Mouse (Mus musculus): Measurements from ENCODE around the gene Nr2f6. TPM values are rescaled to one million over a fixed set of nuclear protein-coding genes. Genes with fewer than 3 reads are reported as not detected.
"Not testable (repeated sequence)": the region's sequence is repeated elsewhere in the genome, so short reads cannot be mapped to it uniquely, and the experiment has no call there.

Nr2f6 gene
- polyA plus RNA-seq, 1 experiment from 2014 or later: 28.6 TPM

GRCm38 (mm10) chr8:71351117-71351516 lies 30.6 kb downstream of the Nr2f6 start:
- H3K9me3 ChIP-seq (replicated peaks): no peaks in the 10 kb centered on the region
- no peaks in the 10 kb centered on the region for H3K27me3 ChIP-seq (replicated peaks)
- no peak overlapping the region for H3K4me3 ChIP-seq (replicated peaks)
- H3K4me1 ChIP-seq: no peaks in the 10 kb centered on the region
- WGBS: 73% methylated on average over 3 of the region's 3 CpGs
- peaks cover 95% of the 10 kb centered on the region for H3K36me3 ChIP-seq
- no peak for ATAC-seq (ENCODE audit: low FRiP score)
- H3K9ac ChIP-seq (replicated peaks): no peak overlapping the region
- no peak overlapping the region for H3K4me2 ChIP-seq
- no peak overlapping the region for H3K27ac ChIP-seq (replicated peaks)

GRCm38 (mm10) chr8:71346581-71346980 lies 35.2 kb downstream of the Nr2f6 start:
- Histone ChIP-seq H3K4me1 (no peaks in the 10 kb centered on the region), H3K27ac (replicated peaks) (no peak overlapping the region), H3K4me3 (replicated peaks) (no peak overlapping the region), H3K4me2 (no peak overlapping the region), H3K9ac (replicated peaks) (no peak overlapping the region), H3K9me3 (replicated peaks) (no peaks in the 10 kb centered on the region), H3K36me3 (peaks cover 90% of the 10 kb centered on the region), H3K27me3 (replicated peaks) (no peaks in the 10 kb centered on the region)
- ATAC-seq (ENCODE audit: low FRiP score): no peak
- 75% methylated on average over 1 of the region's 1 CpGs for WGBS

- H3K4me1 ChIP-seq: no peaks in the 10 kb centered on the region
- no peak for ATAC-seq (ENCODE audit: low FRiP score)
- H3K4me2 ChIP-seq: no peak overlapping the region
- H3K27ac ChIP-seq (replicated peaks): no peak overlapping the region
- H3K9me3 ChIP-seq (replicated peaks): no peaks in the 10 kb centered on the region
- H3K27me3 ChIP-seq (replicated peaks): no peaks in the 10 kb centered on the region
- H3K36me3 ChIP-seq: peaks cover 69% of the 10 kb centered on the region
- H3K4me3 ChIP-seq (replicated peaks): no peak overlapping the region
- 84% methylated on average over 5 of the region's 5 CpGs for WGBS
- H3K9ac ChIP-seq (replicated peaks): no peak overlapping the region
Observed at GRCm38 (mm10) chr8:71340625-71341024, 41.1 kb downstream of the Nr2f6 start.

- not testable (repeated sequence) for ATAC-seq (ENCODE audit: low FRiP score); H3K9me3 ChIP-seq (replicated peaks); H3K27ac ChIP-seq (replicated peaks); H3K27me3 ChIP-seq (replicated peaks); H3K4me2 ChIP-seq; H3K4me1 ChIP-seq; H3K4me3 ChIP-seq (replicated peaks); H3K9ac ChIP-seq (replicated peaks)
- WGBS: 97% methylated on average over 6 of the region's 6 CpGs
- peaks cover 61% of the 10 kb centered on the region for H3K36me3 ChIP-seq
Observed at GRCm38 (mm10) chr8:71337834-71338233, 43.9 kb downstream of the Nr2f6 start.

- Histone ChIP-seq H3K27ac (replicated peaks) (no peak overlapping the region), H3K4me3 (replicated peaks) (no peak overlapping the region), H3K9me3 (replicated peaks) (no peaks in the 10 kb centered on the region), H3K27me3 (replicated peaks) (no peaks in the 10 kb centered on the region), H3K4me1 (no peaks in the 10 kb centered on the region), H3K4me2 (no peak overlapping the region), H3K36me3 (peaks cover 73% of the 10 kb centered on the region), H3K9ac (replicated peaks) (no peak overlapping the region)
- ATAC-seq (ENCODE audit: low FRiP score): no peak
- WGBS: 93% methylated on average over 1 of the region's 1 CpGs
Observed at GRCm38 (mm10) chr8:71324848-71325247, 56.9 kb downstream of the Nr2f6 start.

Other genes starting within 250 kb of the Nr2f6 start
- gene Myo9b, start 109.2 kb downstream of the Nr2f6 start, polyA plus RNA-seq (2015; fragmentation: Nextera tagmentation; extraction: Ambion mirVana): 14.9 and 16.0 TPM in 2 replicates
- 68.5 and 72.0 TPM in 2 replicates for gene Haus8, start 109.0 kb downstream of the Nr2f6 start, polyA plus RNA-seq (2015; fragmentation: Nextera tagmentation; extraction: Ambion mirVana)
- 121 and 122 TPM in 2 replicates for gene Use1, start 15.1 kb downstream of the Nr2f6 start, polyA plus RNA-seq (2015; fragmentation: Nextera tagmentation; extraction: Ambion mirVana)
- 5.6 and 9.2 TPM in 2 replicates for gene Ocel1, start 10.7 kb downstream of the Nr2f6 start, polyA plus RNA-seq (2015; fragmentation: Nextera tagmentation; extraction: Ambion mirVana)
- gene Ushbp1, start 13.8 kb upstream of the Nr2f6 start, polyA plus RNA-seq (2015; fragmentation: Nextera tagmentation; extraction: Ambion mirVana): 7.0 and 9.8 TPM in 2 replicates
- gene Babam1, start 14.9 kb upstream of the Nr2f6 start, polyA plus RNA-seq (2015; fragmentation: Nextera tagmentation; extraction: Ambion mirVana): 96.0 and 96.1 TPM in 2 replicates
- gene Ankle1, start 24.1 kb upstream of the Nr2f6 start, polyA plus RNA-seq (2015; fragmentation: Nextera tagmentation; extraction: Ambion mirVana): 7.0 and 16.4 TPM in 2 replicates
- 160 and 192 TPM in 2 replicates for gene Abhd8, start 81.7 kb upstream of the Nr2f6 start, polyA plus RNA-seq (2015; fragmentation: Nextera tagmentation; extraction: Ambion mirVana)
- 181 and 182 TPM in 2 replicates for gene Mrpl34, start 83.0 kb upstream of the Nr2f6 start, polyA plus RNA-seq (2015; fragmentation: Nextera tagmentation; extraction: Ambion mirVana)
- gene Dda1, start 87.2 kb upstream of the Nr2f6 start, polyA plus RNA-seq (2015; fragmentation: Nextera tagmentation; extraction: Ambion mirVana): 223 and 252 TPM in 2 replicates
- gene Ano8, start 104.0 kb upstream of the Nr2f6 start, polyA plus RNA-seq (2015; fragmentation: Nextera tagmentation; extraction: Ambion mirVana): 5.7 and 6.8 TPM in 2 replicates
- gene Gtpbp3, start 106.1 kb upstream of the Nr2f6 start, polyA plus RNA-seq (2015; fragmentation: Nextera tagmentation; extraction: Ambion mirVana): 15.4 and 17.1 TPM in 2 replicates
- gene Plvap, start 129.8 kb upstream of the Nr2f6 start, polyA plus RNA-seq (2015; fragmentation: Nextera tagmentation; extraction: Ambion mirVana): 9.5 and 21.1 TPM in 2 replicates
- 0.13 TPM in 2 replicates for gene Ccdc194, start 143.8 kb upstream of the Nr2f6 start, polyA plus RNA-seq (2015; fragmentation: Nextera tagmentation; extraction: Ambion mirVana)
- gene Bst2, start 155.5 kb upstream of the Nr2f6 start, polyA plus RNA-seq (2015; fragmentation: Nextera tagmentation; extraction: Ambion mirVana): 16.1 and 35.7 TPM in 2 replicates
- gene Mvb12a, start 161.0 kb upstream of the Nr2f6 start, polyA plus RNA-seq (2015; fragmentation: Nextera tagmentation; extraction: Ambion mirVana): 71.3 and 72.0 TPM in 2 replicates
- gene Tmem221, start 176.9 kb upstream of the Nr2f6 start, polyA plus RNA-seq (2015; fragmentation: Nextera tagmentation; extraction: Ambion mirVana): 0.15 and 0.95 TPM in 2 replicates
- gene Nxnl1, start 184.6 kb upstream of the Nr2f6 start, polyA plus RNA-seq (2015; fragmentation: Nextera tagmentation; extraction: Ambion mirVana): 0.15 TPM in 1 of 2 replicates, not detected in the other
- gene Slc27a1, start 186.9 kb upstream of the Nr2f6 start, polyA plus RNA-seq (2015; fragmentation: Nextera tagmentation; extraction: Ambion mirVana): 83.0 and 85.9 TPM in 2 replicates
- gene Pgls, start 210.2 kb upstream of the Nr2f6 start, polyA plus RNA-seq (2015; fragmentation: Nextera tagmentation; extraction: Ambion mirVana): 223 and 232 TPM in 2 replicates
- gene Fam129c, start 215.7 kb upstream of the Nr2f6 start, polyA plus RNA-seq (2015; fragmentation: Nextera tagmentation; extraction: Ambion mirVana): 8.4 and 10.2 TPM in 2 replicates
- gene Colgalt1, start 229.0 kb upstream of the Nr2f6 start, polyA plus RNA-seq (2015; fragmentation: Nextera tagmentation; extraction: Ambion mirVana): 73.4 and 76.9 TPM in 2 replicates

Data from neural tube, embryonic 15.5 days (tissue).